Mouse (Mus musculus): ENCODE measurements around the gene Prl7a1. TPM values are rescaled to one million over a fixed set of nuclear protein-coding genes. Genes with fewer than 3 reads are reported as not detected.

The Prl7a1 gene
- polyA plus RNA-seq (2014; fragmentation: Nextera tagmentation; extraction: Ambion mirVana), result not detected in 2 replicates

DNA sequence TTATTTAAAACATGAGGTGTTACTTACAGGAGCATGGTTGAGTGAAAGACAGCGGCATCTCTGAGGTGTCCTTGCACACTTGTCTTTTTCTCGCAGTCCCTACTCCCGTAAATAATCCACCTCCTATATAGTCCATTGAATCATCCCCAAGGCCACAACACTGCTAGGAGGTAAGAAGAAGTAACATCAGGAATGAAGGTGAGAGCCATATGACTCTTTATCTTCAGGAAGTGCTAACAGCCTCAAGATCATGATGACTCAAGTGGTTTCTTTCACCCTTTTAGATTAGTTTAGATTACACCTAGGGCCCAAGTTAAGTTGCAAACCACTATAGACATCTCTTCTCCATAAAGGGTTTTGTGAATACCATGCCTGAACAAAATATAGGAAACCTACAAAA, at the start of gene Prl7a1:
Gene Prl7a1, minus strand, starts transcription at position 101 of the 400 bp plus-strand sequence.
- H3K4me2 ChIP-seq (replicated peaks; ENCODE audit: low read depth, low read length), result no peak within 1 kb of the TSS
- H3K9ac ChIP-seq (ENCODE audit: low read depth, low read length), result no peak within 1 kb of the TSS
- no peaks in the 10 kb centered on the region for H3K36me3 ChIP-seq (ENCODE audit: control insufficient read depth, insufficient read depth, low read length)
- 93% methylated on average over 3 of the region's 3 CpGs for WGBS
- no peaks in the 10 kb centered on the region for H3K9me3 ChIP-seq (ENCODE audit: control insufficient read depth, low read length)
- no peak for ATAC-seq (ENCODE audit: low FRiP score, low TSS enrichment)
- no peaks in the 10 kb centered on the region for H3K4me1 ChIP-seq (ENCODE audit: control insufficient read depth, insufficient read depth, low read length)
- H3K4me3 ChIP-seq (ENCODE audit: low read length), result no peak within 1 kb of the TSS
- no peaks in the 10 kb centered on the region for H3K27me3 ChIP-seq (ENCODE audit: control insufficient read depth, insufficient read depth, low read length)
- H3K27ac ChIP-seq (ENCODE audit: low read depth, low read length), result no peak within 1 kb of the TSS

DNA sequence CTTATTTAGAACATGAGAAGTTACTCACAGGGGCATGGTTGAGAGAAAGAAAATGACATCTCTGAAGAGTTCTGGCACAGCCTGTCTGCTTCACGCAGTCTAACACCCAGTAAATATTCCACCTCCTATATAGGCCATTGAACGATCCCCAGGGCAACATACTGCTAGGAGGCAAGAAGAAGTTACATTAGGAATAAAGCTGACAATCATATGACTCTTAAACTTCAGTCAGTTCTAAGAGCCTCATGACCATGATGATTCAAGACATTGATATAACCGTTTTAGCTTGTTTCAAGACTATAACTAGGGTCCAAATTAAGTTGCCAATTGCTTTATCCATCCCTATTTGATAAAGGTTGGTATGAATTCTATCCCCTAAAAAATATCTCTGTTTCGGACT, 25.6 kb upstream of the Prl7a1 start, which contains the start of gene Prl7a2:
Gene Prl7a2, minus strand, starts transcription at position 101 of the 400 bp plus-strand sequence.
- no peaks in the 10 kb centered on the region for H3K9me3 ChIP-seq (ENCODE audit: control insufficient read depth, low read length)
- H3K4me2 ChIP-seq (replicated peaks; ENCODE audit: low read depth, low read length), result no peak within 1 kb of the TSS
- ATAC-seq (ENCODE audit: low FRiP score, low TSS enrichment), result no peak
- 81% methylated on average over 4 of the region's 4 CpGs for WGBS
- no peaks in the 10 kb centered on the region for H3K4me1 ChIP-seq (ENCODE audit: control insufficient read depth, insufficient read depth, low read length)
- H3K27ac ChIP-seq (ENCODE audit: low read depth, low read length), result no peak within 1 kb of the TSS
- H3K9ac ChIP-seq (ENCODE audit: low read depth, low read length), result no peak within 1 kb of the TSS
- no peaks in the 10 kb centered on the region for H3K27me3 ChIP-seq (ENCODE audit: control insufficient read depth, insufficient read depth, low read length)
- no peak within 1 kb of the TSS for H3K4me3 ChIP-seq (ENCODE audit: low read length)
- no peaks in the 10 kb centered on the region for H3K36me3 ChIP-seq (ENCODE audit: control insufficient read depth, insufficient read depth, low read length)

DNA sequence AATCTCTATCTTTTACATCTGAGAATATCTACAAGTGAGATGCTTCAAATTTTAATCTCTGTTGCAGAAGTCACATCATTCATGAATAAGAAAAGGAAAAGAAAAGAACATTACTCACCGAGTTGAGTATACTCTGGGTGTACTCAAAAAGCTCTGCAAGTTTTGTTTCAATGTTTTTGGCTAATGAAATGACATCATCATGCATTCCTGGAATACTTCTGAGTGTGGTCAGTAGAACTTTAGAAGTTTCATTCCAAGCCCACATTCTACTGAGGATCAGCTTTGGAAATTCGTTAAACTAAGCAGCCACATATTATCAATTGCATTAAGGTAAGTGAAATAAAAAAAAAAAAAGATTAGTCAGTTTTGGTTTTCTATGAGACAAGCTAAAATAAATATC, 18.5 kb upstream of the Prl7a1 start:
- H3K36me3 ChIP-seq (ENCODE audit: control insufficient read depth, insufficient read depth, low read length), result no peaks in the 10 kb centered on the region
- ATAC-seq (ENCODE audit: low FRiP score, low TSS enrichment), result no peak
- no peaks in the 10 kb centered on the region for H3K27me3 ChIP-seq (ENCODE audit: control insufficient read depth, insufficient read depth, low read length)
- 83% methylated on average over 2 of the region's 2 CpGs for WGBS
- H3K9me3 ChIP-seq (ENCODE audit: control insufficient read depth, low read length), result no peaks in the 10 kb centered on the region
- H3K4me3 ChIP-seq (ENCODE audit: low read length), result no peak overlapping the region
- H3K9ac ChIP-seq (ENCODE audit: low read depth, low read length), result no peak overlapping the region
- H3K27ac ChIP-seq (ENCODE audit: low read depth, low read length), result no peak overlapping the region
- H3K4me1 ChIP-seq (ENCODE audit: control insufficient read depth, insufficient read depth, low read length), result no peaks in the 10 kb centered on the region
- no peak overlapping the region for H3K4me2 ChIP-seq (replicated peaks; ENCODE audit: low read depth, low read length)

DNA sequence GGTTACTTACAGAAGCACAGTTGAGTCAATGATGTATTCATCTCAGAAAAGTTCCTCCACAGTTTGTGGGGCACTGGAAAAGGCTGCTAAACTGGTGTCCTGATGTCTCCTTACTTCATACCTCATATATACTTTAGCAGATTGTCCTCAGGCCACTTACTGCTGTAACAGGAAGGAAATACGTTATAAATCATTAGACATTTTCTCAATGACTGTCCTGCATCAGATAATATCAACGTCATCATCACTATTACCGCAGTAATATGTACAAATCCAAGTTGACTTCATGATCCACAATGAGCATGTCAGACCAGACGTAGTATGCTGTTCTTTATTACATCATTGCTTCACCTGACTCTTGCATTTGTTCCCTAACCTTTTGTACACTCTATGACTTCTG, 31.8 kb downstream of the Prl7a1 start, which contains the start of gene Prl7b1:
Gene Prl7b1, minus strand, starts transcription at position 101 of the 400 bp plus-strand sequence.
- Histone ChIP-seq H3K9me3 (ENCODE audit: control insufficient read depth, low read length) (no peaks in the 10 kb centered on the region), H3K9ac (ENCODE audit: low read depth, low read length) (no peak within 1 kb of the TSS), H3K4me2 (replicated peaks; ENCODE audit: low read depth, low read length) (no peak within 1 kb of the TSS), H3K4me1 (ENCODE audit: control insufficient read depth, insufficient read depth, low read length) (no peaks in the 10 kb centered on the region), H3K36me3 (ENCODE audit: control insufficient read depth, insufficient read depth, low read length) (no peaks in the 10 kb centered on the region), H3K27me3 (ENCODE audit: control insufficient read depth, insufficient read depth, low read length) (no peaks in the 10 kb centered on the region), H3K4me3 (ENCODE audit: low read length) (no peak within 1 kb of the TSS), H3K27ac (ENCODE audit: low read depth, low read length) (no peak within 1 kb of the TSS)
- ATAC-seq (ENCODE audit: low FRiP score, low TSS enrichment), result no peak
- 73% methylated on average over 4 of the region's 4 CpGs for WGBS

Other genes with a start within 250 kb of the Prl7a1 start
- not detected in 2 replicates for gene Prl8a6, start 203.8 kb downstream of the Prl7a1 start, polyA plus RNA-seq (2014; fragmentation: Nextera tagmentation; extraction: Ambion mirVana)
- gene Prl8a8, start 129.3 kb downstream of the Prl7a1 start, polyA plus RNA-seq (2014; fragmentation: Nextera tagmentation; extraction: Ambion mirVana), result not detected in 2 replicates
- gene Prl8a9, start 77.9 kb downstream of the Prl7a1 start, polyA plus RNA-seq (2014; fragmentation: Nextera tagmentation; extraction: Ambion mirVana), result not detected in 2 replicates
- gene Prl8a1, start 60.3 kb downstream of the Prl7a1 start, polyA plus RNA-seq (2014; fragmentation: Nextera tagmentation; extraction: Ambion mirVana), result not detected in 2 replicates
- not detected in 2 replicates for gene Prl7b1, start 31.9 kb downstream of the Prl7a1 start, polyA plus RNA-seq (2014; fragmentation: Nextera tagmentation; extraction: Ambion mirVana)
- gene Prl7a2, start 25.5 kb upstream of the Prl7a1 start, polyA plus RNA-seq (2014; fragmentation: Nextera tagmentation; extraction: Ambion mirVana), result not detected in 2 replicates
- gene Prl7d1, start 74.2 kb upstream of the Prl7a1 start, polyA plus RNA-seq (2014; fragmentation: Nextera tagmentation; extraction: Ambion mirVana), result not detected in 2 replicates
- gene Prl7c1, start 138.3 kb upstream of the Prl7a1 start, polyA plus RNA-seq (2014; fragmentation: Nextera tagmentation; extraction: Ambion mirVana), result not detected in 2 replicates
- not detected in 2 replicates for gene Prl2a1, start 159.2 kb upstream of the Prl7a1 start, polyA plus RNA-seq (2014; fragmentation: Nextera tagmentation; extraction: Ambion mirVana)
- gene Prl2c1, start 206.8 kb upstream of the Prl7a1 start, polyA plus RNA-seq (2014; fragmentation: Nextera tagmentation; extraction: Ambion mirVana), result not detected in 2 replicates

Measured in kidney, embryonic 14.5 days (tissue).